Mouse (Mus musculus) testis, postnatal 10 days (tissue): ENCODE measurements around the gene Xaf1.

Source experiments
- DNase-seq: peaks from one replicate; pipeline ENCODE4 v3.0.0; 2021; ENCODE audit warnings: low spot score

The Xaf1 gene

DNA sequence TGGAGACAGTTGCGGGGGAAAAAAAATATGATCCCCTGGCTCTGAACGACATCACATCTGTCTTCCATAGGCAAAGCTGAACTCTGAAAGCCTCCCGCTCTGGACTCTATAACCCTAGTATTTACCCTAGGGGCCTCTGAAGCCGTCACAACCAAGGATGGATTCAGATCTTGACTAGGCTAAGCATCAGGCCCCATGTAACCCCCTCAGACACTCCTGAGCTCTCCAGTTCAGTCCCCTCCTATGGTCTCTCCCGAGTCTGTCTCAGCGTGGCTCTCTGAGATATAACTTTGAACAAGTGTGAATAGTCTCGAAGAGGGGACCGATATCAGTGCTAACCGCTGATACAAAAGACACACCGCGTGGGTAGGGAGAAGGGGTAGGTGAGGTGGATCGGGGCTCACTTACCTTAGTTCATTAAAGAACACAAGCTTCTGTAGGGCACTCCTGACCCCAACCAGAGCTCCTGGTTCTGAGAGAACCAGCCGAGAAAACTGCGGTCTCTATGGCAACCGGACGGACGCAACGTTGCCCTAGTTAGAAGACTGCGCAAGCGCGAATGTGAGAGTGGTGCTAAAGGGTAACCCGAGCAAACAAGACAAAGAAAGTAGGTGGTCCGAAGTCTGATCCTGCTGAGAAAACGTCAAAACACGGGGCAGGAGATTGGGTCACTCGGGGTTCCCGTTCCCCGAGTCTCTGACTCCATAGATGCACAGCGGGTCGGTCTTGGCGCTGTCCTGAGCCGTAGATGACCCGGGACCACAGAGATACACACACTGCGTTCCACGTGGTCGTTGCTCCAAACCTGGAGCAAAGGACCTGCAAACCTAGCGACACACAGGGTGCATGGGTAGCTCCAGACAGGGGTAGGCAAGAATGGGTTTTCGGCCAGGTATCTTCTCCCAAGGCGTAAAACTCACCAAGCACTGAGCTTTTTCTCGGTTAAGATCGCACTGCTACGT, 60.2 kb downstream of the Xaf1 start:
- peak; percentile 81 for DNase-seq

- DNase-seq, result no peak
Observed at GRCm38 (mm10) chr11:72362347-72362741, 60.9 kb downstream of the Xaf1 start, which contains the start of gene Tekt1. TSS of gene Tekt1 (minus strand) at chr11:72362442.
